ENCODE assay signal across 8 mouse cellular contexts in genomic region chr13:21787760-21788593, GRCm38 (mm10). TPM values are rescaled to one million over a fixed set of nuclear protein-coding genes. Genes with fewer than 3 reads are reported as not detected.
A peak's percentile ranks its signal among the peaks of the same experiment; 100 is the strongest.
DNase-seq lines count a peak whose midpoint lies in the region; ATAC-seq and TF ChIP-seq lines count a peak whose summit lies in the region.

No protein-coding gene starts in this region.

- TF ChIP-seq CTCF in intestine, postnatal 0 days (IDR thresholded peaks at IDR 0.05; ENCODE audit: low read depth): no peak
- no peak for TF ChIP-seq CTCF in small intestine, adult 2 months (IDR thresholded peaks at IDR 0.05; ENCODE audit: extremely low read depth, insufficient read length, insufficient replicate concordance, low read depth, low read length)

- H3K9me3 ChIP-seq in neural tube, embryonic 11.5 days (ENCODE audit: control insufficient read depth, low read length): no peaks in the 10 kb centered on the region
- H3K9me3 ChIP-seq in intestine, postnatal 0 days (ENCODE audit: control insufficient read depth): no peaks in the 10 kb centered on the region

- H3K9ac ChIP-seq in neural tube, embryonic 11.5 days (ENCODE audit: low read length): peak overlapping the region; percentile 54
- 0 out of 2 replicates have a peak overlapping the region, but pooled peaks have one; percentile 1 for H3K9ac ChIP-seq in intestine, postnatal 0 days (ENCODE audit: low read depth, low read length)

- ATAC-seq in neural tube, embryonic 11.5 days (ENCODE audit: insufficient read depth, low FRiP score, low TSS enrichment): peak; percentile 21
- no peak; the same call in 1 of the 2 replicates for ATAC-seq in intestine, postnatal 0 days

- peak overlapping the region; percentile 78 for H3K27ac ChIP-seq in neural tube, embryonic 11.5 days (ENCODE audit: low read depth, low read length)
- H3K27ac ChIP-seq in intestine, postnatal 0 days (ENCODE audit: low read depth, low read length): no peak overlapping the region
- H3K27ac ChIP-seq in small intestine, adult 2 months (ENCODE audit: insufficient read depth, low read depth, low read length): no peak overlapping the region

- 16% methylated on average over 14 of the region's 21 CpGs for whole genome bisulfite sequencing in neural tube, embryonic 11.5 days
- 39% methylated on average over 13 of the region's 21 CpGs for WGBS in intestine, postnatal 0 days
- WGBS in small intestine, adult 2 months: 31% methylated on average over 18 of the region's 21 CpGs

- H3K27me3 ChIP-seq in neural tube, embryonic 11.5 days (ENCODE audit: control insufficient read depth, insufficient read depth, low read length): no peaks in the 10 kb centered on the region
- no peaks in the 10 kb centered on the region for H3K27me3 ChIP-seq in intestine, postnatal 0 days (replicated peaks; ENCODE audit: control insufficient read depth, insufficient read depth, low read length)
- H3K27me3 ChIP-seq in small intestine, adult 2 months (ENCODE audit: control insufficient read depth, insufficient read depth, low read length): no peaks in the 10 kb centered on the region

- H3K4me3 ChIP-seq in neural tube, embryonic 11.5 days (ENCODE audit: low read depth, low read length): 0 out of 2 replicates have a peak overlapping the region, but pooled peaks have one; percentile 10
- H3K4me3 ChIP-seq in intestine, postnatal 0 days (ENCODE audit: low read depth, low read length): no peak overlapping the region
- H3K4me3 ChIP-seq in small intestine, adult 2 months (ENCODE audit: low read depth, low read length): peak overlapping the region; percentile 33

- H3K4me2 ChIP-seq in neural tube, embryonic 11.5 days (ENCODE audit: low read depth): peak overlapping the region; percentile 40
- peak overlapping the region; percentile 61 for H3K4me2 ChIP-seq in intestine, postnatal 0 days (replicated peaks; ENCODE audit: low read depth)

- TF ChIP-seq POLR2A in small intestine, adult 2 months (IDR thresholded peaks at IDR 0.05; ENCODE audit: low read depth, low read length): no peak

- intact Hi-C loops in gastrocnemius, postnatal 36 days (cut with DNase I): loop anchor here (10.0 kb wide), 1 partner anchor 73 kb away; the partner anchor contains the start of genes Hist1h2ai, Hist1h2bl and Hist1h3h

- peaks cover 18% of the 10 kb centered on the region; the same call in 1 of the 2 replicates for H3K4me1 ChIP-seq in neural tube, embryonic 11.5 days (ENCODE audit: control insufficient read depth, insufficient read depth, low read length)
- peaks cover 12% of the 10 kb centered on the region; the same call in 1 of the 2 replicates for H3K4me1 ChIP-seq in intestine, postnatal 0 days (replicated peaks; ENCODE audit: control insufficient read depth, insufficient read depth, low read length)
- no peaks in the 10 kb centered on the region for H3K4me1 ChIP-seq in small intestine, adult 2 months (ENCODE audit: control insufficient read depth, insufficient read depth, insufficient read length, low read length)

- peak; percentile 21 for DNase-seq in neural tube, embryonic 11.5 days (ENCODE audit: low spot score)
- no peak for DNase-seq in neural tube, embryonic 10.5 days (ENCODE audit: extremely low spot score, low spot score)
- peak; percentile 70 for DNase-seq in embryo, embryonic 10 days (ENCODE audit: low spot score)
- DNase-seq in gastrocnemius, postnatal 36 days: no peak
- DNase-seq in left cerebral cortex, adult 9 months (ENCODE audit: low spot score in 2 of 2): no peak
- no peak for DNase-seq in cerebellum, adult 11-12 months

- no peaks in the 10 kb centered on the region for H3K36me3 ChIP-seq in neural tube, embryonic 11.5 days (ENCODE audit: control insufficient read depth, insufficient read depth, low read length)
- no peaks in the 10 kb centered on the region for H3K36me3 ChIP-seq in intestine, postnatal 0 days (ENCODE audit: control insufficient read depth, insufficient read depth)
- H3K36me3 ChIP-seq in small intestine, adult 2 months (ENCODE audit: control insufficient read depth, insufficient read depth, low read length): no peaks in the 10 kb centered on the region

RNA-seq across cellular contexts. Expression of gene Hist1h2bp, which starts 0.7 kb away (rescaled TPM):
- polyA plus RNA-seq in neural tube, embryonic 11.5 days (2014; fragmentation: Nextera tagmentation; extraction: Ambion mirVana): 2.2 and 2.6 TPM in 2 replicates
- 0.41 and 1.5 TPM in 2 replicates for polyA plus RNA-seq in intestine, postnatal 0 days (2015; fragmentation: Nextera tagmentation; extraction: Ambion mirVana)
- polyA plus RNA-seq in small intestine, adult 2 months (2012; rRNA removed): 2.7 and 8.3 TPM in 2 replicates
- total RNA-seq in gastrocnemius, postnatal 36 days (2021): 1 to 10 TPM; 3.8 to 6.5 TPM

RNA-seq across cellular contexts. Expression of gene Hist1h2an, which starts 1.0 kb away (rescaled TPM):
- polyA plus RNA-seq in neural tube, embryonic 11.5 days (2014; fragmentation: Nextera tagmentation; extraction: Ambion mirVana): 11.7 and 14.0 TPM in 2 replicates
- 1.5 and 3.2 TPM in 2 replicates for polyA plus RNA-seq in intestine, postnatal 0 days (2015; fragmentation: Nextera tagmentation; extraction: Ambion mirVana)
- polyA plus RNA-seq in small intestine, adult 2 months (2012; rRNA removed): 33.8 and 67.8 TPM in 2 replicates
- 1 to 10 TPM; 1.0 to 2.0 TPM for total RNA-seq in gastrocnemius, postnatal 36 days (2021)

RNA-seq across cellular contexts. Expression of gene Hist1h3i, which starts 4.8 kb away (rescaled TPM):
- polyA plus RNA-seq in neural tube, embryonic 11.5 days (2014; fragmentation: Nextera tagmentation; extraction: Ambion mirVana): 228 and 229 TPM in 2 replicates
- polyA plus RNA-seq in intestine, postnatal 0 days (2015; fragmentation: Nextera tagmentation; extraction: Ambion mirVana): 34.1 and 39.6 TPM in 2 replicates
- polyA plus RNA-seq in small intestine, adult 2 months (2012; rRNA removed): 57.4 and 74.0 TPM in 2 replicates
- total RNA-seq in gastrocnemius, postnatal 36 days (2021): 10 to 100 TPM; 11.9 to 24.7 TPM

RNA-seq across cellular contexts. Expression of gene Hist1h1b, which starts 7.6 kb away (rescaled TPM):
- polyA plus RNA-seq in neural tube, embryonic 11.5 days (2014; fragmentation: Nextera tagmentation; extraction: Ambion mirVana): 15.4 and 16.9 TPM in 2 replicates
- polyA plus RNA-seq in intestine, postnatal 0 days (2015; fragmentation: Nextera tagmentation; extraction: Ambion mirVana): 7.3 and 8.1 TPM in 2 replicates
- 2.0 and 2.6 TPM in 2 replicates for polyA plus RNA-seq in small intestine, adult 2 months (2012; rRNA removed)
- 1 to 10 TPM; 4.7 to 6.6 TPM for total RNA-seq in gastrocnemius, postnatal 36 days (2021)

RNA-seq across cellular contexts. Expression of gene Hist1h2bq, which starts 22.0 kb away (rescaled TPM):
- 20.3 and 20.8 TPM in 2 replicates for polyA plus RNA-seq in neural tube, embryonic 11.5 days (2014; fragmentation: Nextera tagmentation; extraction: Ambion mirVana)
- 7.8 and 9.8 TPM in 2 replicates for polyA plus RNA-seq in intestine, postnatal 0 days (2015; fragmentation: Nextera tagmentation; extraction: Ambion mirVana)
- 31.1 and 32.0 TPM in 2 replicates for polyA plus RNA-seq in small intestine, adult 2 months (2012; rRNA removed)
- total RNA-seq in gastrocnemius, postnatal 36 days (2021): 10 to 100 TPM; 18.8 to 22.7 TPM

Comparison
In these comparisons a context has a peak if more than half of its experiments do, and no peak if none do; other contexts are left out.
1. DNase-seq: peak in neural tube, embryonic 11.5 days (single experiment) and embryo, embryonic 10 days (single experiment); none in neural tube, embryonic 10.5 days (single experiment), gastrocnemius, postnatal 36 days (0 of 2), left cerebral cortex, adult 9 months (0 of 2) and cerebellum, adult 11-12 months (single experiment).